Mouse (Mus musculus) forebrain, postnatal 0 days (tissue): ENCODE data around the gene Efna3. TPM values are rescaled to one million over a fixed set of nuclear protein-coding genes. Genes with fewer than 3 reads are reported as not detected.
A peak's percentile ranks its signal among the peaks of the same experiment; 100 is the strongest.

Source experiments
- ATAC-seq: fragments of 200-750 bp; cut with Nextera tagmentation; 2 replicates; pipeline ENCODE4 v1.8.0; 2017; ENCODE audit warnings: mild to moderate bottlenecking, moderate library complexity
- DNase-seq: peaks from one replicate; pipeline ENCODE4 v3.0.0-alpha.2; 2015
- H3K27ac ChIP-seq: fragments of 300-500 bp; sonication (generic); 2 replicates; pipeline ENCODE4 v1.5.1; 2014; ENCODE audit warnings: low read depth, mild to moderate bottlenecking, antibody characterized with exemption, low read length, moderate library complexity, mixed read lengths
- H3K27me3 ChIP-seq: fragments of 300-500 bp; sonication (generic); 2 replicates; pipeline ENCODE4 v1.6.1; 2014; ENCODE audit warnings: mild to moderate bottlenecking, low read length, mixed read lengths; ENCODE audit not compliant: insufficient read depth
- H3K36me3 ChIP-seq: fragments of 300-500 bp; sonication (generic); 2 replicates; pipeline ENCODE4 v1.6.1; 2014; ENCODE audit warnings: mild to moderate bottlenecking, moderate library complexity; ENCODE audit not compliant: insufficient read depth
- H3K4me1 ChIP-seq: fragments of 300-500 bp; sonication (generic); 2 replicates; pipeline ENCODE4 v1.6.1; 2014; ENCODE audit warnings: antibody characterized with exemption; ENCODE audit not compliant: insufficient read depth
- H3K4me2 ChIP-seq: fragments of 300-500 bp; sonication (generic); 2 replicates; pipeline ENCODE4 v1.6.1; 2014; ENCODE audit warnings: low read depth, mild to moderate bottlenecking, moderate library complexity
- H3K4me3 ChIP-seq: fragments of 300-500 bp; sonication (generic); 2 replicates; pipeline ENCODE4 v1.5.1; 2014; ENCODE audit warnings: low read depth, low read length, mixed read lengths
- H3K9ac ChIP-seq: fragments of 300-500 bp; sonication (generic); 2 replicates; pipeline ENCODE4 v1.6.1; 2014; ENCODE audit warnings: mild to moderate bottlenecking
- H3K9me3 ChIP-seq: fragments of 300-500 bp; sonication (generic); 2 replicates; pipeline ENCODE4 v1.6.1; 2016; ENCODE audit warnings: low read length
- CTCF ChIP-seq: sonication (generic); IDR thresholded peaks from 2 replicates; pipeline ENCODE4 v1.5.1; 2016; ENCODE audit warnings: antibody characterized with exemption, control low read depth, low read depth
- WGBS: fragments of 180-500 bp; shearing (Covaris S2); extraction: QIAGEN DNeasy Blood & Tissue Kit; methylation state at CpG from one replicate; pipeline ENCODE4 v1.1.7; 2014; 5-methylcytosine and 5-hydroxymethylcytosine counted together
- polyA plus RNA-seq: library from polyadenylated mRNA; unstranded; fragments of >200 nt; fragmentation: Nextera tagmentation; extraction: Ambion mirVana; gene quantifications from 2 replicates; pipeline ENCODE4 v1.2.1, GENCODE M21; 2015
- total RNA-seq: library from RNA; depleted of rRNA; stranded (reverse); fragments of >200 nt; gene quantifications from 2 replicates; pipeline ENCODE4 v1.2.3, GENCODE M21; 2014

Gene Efna3
- total and polyA plus RNA-seq, 2 experiments from 2014 or later, result 68.9 to 76.7 TPM

- no peaks in the 10 kb centered on the region for H3K36me3 ChIP-seq
- H3K9ac ChIP-seq, result no peak overlapping the region
- no peaks in the 10 kb centered on the region for H3K4me1 ChIP-seq
- no peak overlapping the region for H3K4me2 ChIP-seq
- H3K9me3 ChIP-seq, result no peaks in the 10 kb centered on the region
- no peak overlapping the region for H3K27ac ChIP-seq
- 76% methylated on average over 8 of the region's 8 CpGs for WGBS
- TF ChIP-seq CTCF, result no peak
- ATAC-seq (no peak), DNase-seq (no peak)
- no peak overlapping the region for H3K4me3 ChIP-seq
- no peaks in the 10 kb centered on the region for H3K27me3 ChIP-seq
Measured at GRCm38 (mm10) chr3:89305551-89306325, 17.0 kb downstream of the Efna3 start.

GRCm38 (mm10) chr3:89305105-89305504 lies 17.7 kb downstream of the Efna3 start:
- Histone ChIP-seq H3K4me2 (no peak overlapping the region), H3K9ac (no peak overlapping the region), H3K36me3 (no peaks in the 10 kb centered on the region), H3K4me3 (no peak overlapping the region), H3K9me3 (no peaks in the 10 kb centered on the region), H3K27me3 (no peaks in the 10 kb centered on the region; the same call in 1 of the 2 replicates), H3K27ac (no peak overlapping the region), H3K4me1 (no peaks in the 10 kb centered on the region)
- no peak for TF ChIP-seq CTCF
- WGBS, result 73% methylated on average over 4 of the region's 4 CpGs
- DNase-seq (no peak), ATAC-seq (no peak)

- Histone ChIP-seq H3K4me1 (no peaks in the 10 kb centered on the region), H3K4me2 (no peak overlapping the region), H3K27me3 (no peaks in the 10 kb centered on the region; the same call in 1 of the 2 replicates), H3K27ac (no peak overlapping the region), H3K9ac (no peak overlapping the region), H3K36me3 (no peaks in the 10 kb centered on the region), H3K4me3 (no peak overlapping the region), H3K9me3 (no peaks in the 10 kb centered on the region)
- WGBS, result 72% methylated on average over 6 of the region's 6 CpGs
- no peak for DNase-seq
- TF ChIP-seq CTCF, result no peak
- ATAC-seq, result no peak
Measured at GRCm38 (mm10) chr3:89304440-89304839, 18.3 kb downstream of the Efna3 start.

- no peaks in the 10 kb centered on the region for H3K4me1 ChIP-seq
- DNase-seq (no peak), ATAC-seq (no peak)
- H3K27ac ChIP-seq, result no peak overlapping the region
- H3K4me2 ChIP-seq, result no peak overlapping the region
- H3K27me3 ChIP-seq, result no peaks in the 10 kb centered on the region; the same call in 1 of the 2 replicates
- H3K9ac ChIP-seq, result no peak overlapping the region
- H3K36me3 ChIP-seq, result no peaks in the 10 kb centered on the region
- 64% methylated on average over 2 of the region's 2 CpGs for WGBS
- H3K4me3 ChIP-seq, result no peak overlapping the region
- TF ChIP-seq CTCF, result 0 out of 2 replicates have a peak, but pooled peaks have one; percentile 11
- H3K9me3 ChIP-seq, result no peaks in the 10 kb centered on the region
Measured at GRCm38 (mm10) chr3:89300514-89300913, 22.3 kb downstream of the Efna3 start.

GRCm38 (mm10) chr3:89300071-89300470 lies 22.7 kb downstream of the Efna3 start:
- Histone ChIP-seq H3K4me2 (peak overlapping the region; percentile 32), H3K4me3 (no peak overlapping the region), H3K36me3 (no peaks in the 10 kb centered on the region), H3K9ac (no peak overlapping the region), H3K4me1 (no peaks in the 10 kb centered on the region), H3K27me3 (no peaks in the 10 kb centered on the region; the same call in 1 of the 2 replicates), H3K9me3 (no peaks in the 10 kb centered on the region), H3K27ac (no peak overlapping the region)
- no peak for TF ChIP-seq CTCF
- WGBS, result 62% methylated on average over 1 of the region's 1 CpGs
- DNase-seq (no peak), ATAC-seq (no peak)

- H3K36me3 ChIP-seq, result no peaks in the 10 kb centered on the region
- H3K4me1 ChIP-seq, result no peaks in the 10 kb centered on the region
- peak; percentile 73 for ATAC-seq
- WGBS, result 8% methylated on average over 14 of the region's 14 CpGs
- H3K27ac ChIP-seq, result no peak overlapping the region
- no peak overlapping the region for H3K9ac ChIP-seq
- peak overlapping the region; percentile 32 for H3K4me2 ChIP-seq
- no peaks in the 10 kb centered on the region for H3K9me3 ChIP-seq
- H3K4me3 ChIP-seq, result no peak overlapping the region
- DNase-seq, result peak; percentile 49
- peak; percentile 40 for TF ChIP-seq CTCF
- no peaks in the 10 kb centered on the region; the same call in 1 of the 2 replicates for H3K27me3 ChIP-seq
Measured at GRCm38 (mm10) chr3:89299499-89299898, 23.3 kb downstream of the Efna3 start.

GRCm38 (mm10) chr3:89298908-89299307 lies 23.9 kb downstream of the Efna3 start:
- H3K27me3 ChIP-seq, result no peaks in the 10 kb centered on the region; the same call in 1 of the 2 replicates
- H3K36me3 ChIP-seq, result no peaks in the 10 kb centered on the region
- DNase-seq (no peak), ATAC-seq (no peak)
- no peak overlapping the region for H3K4me2 ChIP-seq
- no peak overlapping the region for H3K4me3 ChIP-seq
- no peaks in the 10 kb centered on the region for H3K4me1 ChIP-seq
- no peaks in the 10 kb centered on the region for H3K9me3 ChIP-seq
- H3K9ac ChIP-seq, result no peak overlapping the region
- 69% methylated on average over 6 of the region's 6 CpGs for WGBS
- TF ChIP-seq CTCF, result no peak
- H3K27ac ChIP-seq, result no peak overlapping the region
